In genomic region chr11:51261680-51262219, GRCm38 (mm10) we compare ENCODE assay signal across 8 mouse cellular contexts. TPM values are rescaled to one million over a fixed set of nuclear protein-coding genes. Genes with fewer than 3 reads are reported as not detected.
DNase-seq lines count a peak whose midpoint lies in the region; ATAC-seq and TF ChIP-seq lines count a peak whose summit lies in the region.

Gene Clk4 (plus strand): TSS chr11:51261730.

- H3K79me2 ChIP-seq in heart, adult 2 months (replicated peaks; ENCODE audit: control insufficient read depth, insufficient read depth, low read length), result peaks cover 3% of the 10 kb centered on the region; the same call in 1 of the 2 replicates

- TF ChIP-seq POLR2A in heart, adult 2 months (IDR thresholded peaks at IDR 0.05; ENCODE audit: insufficient read depth, low read depth, low read length), result no peak

- ATAC-seq in forebrain, postnatal 0 days, result no peak
- no peak for ATAC-seq in hindbrain, embryonic 15.5 days (ENCODE audit: low FRiP score, low read depth)
- ATAC-seq in liver, postnatal 0 days, result no peak

- no peaks in the 10 kb centered on the region for H3K9me3 ChIP-seq in forebrain, postnatal 0 days (ENCODE audit: low read length)
- no peaks in the 10 kb centered on the region for H3K9me3 ChIP-seq in hindbrain, embryonic 15.5 days
- H3K9me3 ChIP-seq in liver, postnatal 0 days (ENCODE audit: low read length), result no peaks in the 10 kb centered on the region

- no peak for TF ChIP-seq CTCF in heart, adult 2 months (IDR thresholded peaks at IDR 0.05)
- no peak for TF ChIP-seq CTCF in forebrain, postnatal 0 days (IDR thresholded peaks at IDR 0.05; ENCODE audit: low read depth)
- TF ChIP-seq CTCF in liver, postnatal 0 days (IDR thresholded peaks at IDR 0.05; ENCODE audit: low read depth), result no peak

- H3K4me1 ChIP-seq in heart, adult 2 months (ENCODE audit: control insufficient read depth, insufficient read depth, low read length), result peaks cover 8% of the 10 kb centered on the region
- H3K4me1 ChIP-seq in forebrain, postnatal 0 days (ENCODE audit: insufficient read depth), result peaks cover 15% of the 10 kb centered on the region
- H3K4me1 ChIP-seq in hindbrain, embryonic 15.5 days (replicated peaks), result peaks cover 37% of the 10 kb centered on the region
- peaks cover 25% of the 10 kb centered on the region for H3K4me1 ChIP-seq in liver, postnatal 0 days (ENCODE audit: insufficient read depth)

- H3K9ac ChIP-seq in heart, adult 2 months (ENCODE audit: low read depth, low read length), result peak within 1 kb of the TSS; percentile 76
- peak within 1 kb of the TSS; percentile 98 for H3K9ac ChIP-seq in forebrain, postnatal 0 days
- peak within 1 kb of the TSS; percentile 63 for H3K9ac ChIP-seq in hindbrain, embryonic 15.5 days
- H3K9ac ChIP-seq in liver, postnatal 0 days (replicated peaks), result peak within 1 kb of the TSS; percentile 98

- DNase-seq in heart, adult 2 months, result no peak
- DNase-seq in heart, adult 11 months, result no peak
- DNase-seq in adrenal gland, adult 8-10 months, result no peak
- no peak for DNase-seq in forebrain, postnatal 0 days
- no peak for DNase-seq in liver, postnatal 0 days
- no peak for DNase-seq in embryo, embryonic 11 days
- no peak for DNase-seq in cerebellum, postnatal 14 days

- WGBS in heart, adult 2 months, result 76% methylated on average over 3 of the region's 3 CpGs
- 71% methylated on average over 3 of the region's 3 CpGs for WGBS in forebrain, postnatal 0 days
- 66% methylated on average over 3 of the region's 3 CpGs for WGBS in hindbrain, embryonic 15.5 days
- WGBS in liver, postnatal 0 days (ENCODE audit: insufficient replicate concordance), result 69% methylated on average over 3 of the region's 3 CpGs

- H3K27ac ChIP-seq in heart, adult 2 months, result peak within 1 kb of the TSS; percentile 99
- H3K27ac ChIP-seq in forebrain, postnatal 0 days (ENCODE audit: low read depth, low read length), result peak within 1 kb of the TSS; percentile 98
- H3K27ac ChIP-seq in hindbrain, embryonic 15.5 days (replicated peaks), result peak within 1 kb of the TSS; percentile 96
- H3K27ac ChIP-seq in liver, postnatal 0 days (ENCODE audit: low read depth), result peak within 1 kb of the TSS; percentile 98

- H3K4me3 ChIP-seq in heart, adult 2 months, result peak within 1 kb of the TSS; percentile 96
- peak within 1 kb of the TSS; percentile 91 for H3K4me3 ChIP-seq in forebrain, postnatal 0 days (ENCODE audit: low read depth, low read length)
- peak within 1 kb of the TSS; percentile 60 for H3K4me3 ChIP-seq in hindbrain, embryonic 15.5 days
- peak within 1 kb of the TSS; percentile 91 for H3K4me3 ChIP-seq in liver, postnatal 0 days (ENCODE audit: low read depth, low read length)

- TF ChIP-seq EP300 in heart, adult 2 months (IDR thresholded peaks at IDR 0.05; ENCODE audit: insufficient read depth, low read depth, low read length), result no peak
- no peak for TF ChIP-seq EP300 in liver, postnatal 0 days (IDR thresholded peaks at IDR 0.05; ENCODE audit: low read depth)

- intact Hi-C loops in heart, adult 2 months (cut with DNase I), result no loop called here

- H3K27me3 ChIP-seq in heart, adult 2 months (ENCODE audit: control insufficient read depth, insufficient read depth, low read length), result no peaks in the 10 kb centered on the region
- no peaks in the 10 kb centered on the region for H3K27me3 ChIP-seq in forebrain, postnatal 0 days (ENCODE audit: insufficient read depth, low read length)
- H3K27me3 ChIP-seq in hindbrain, embryonic 15.5 days, result no peaks in the 10 kb centered on the region
- no peaks in the 10 kb centered on the region for H3K27me3 ChIP-seq in liver, postnatal 0 days (ENCODE audit: insufficient read depth, low read length)

- H3K36me3 ChIP-seq in heart, adult 2 months (ENCODE audit: control insufficient read depth, insufficient read depth, low read length), result peaks cover 15% of the 10 kb centered on the region
- no peaks in the 10 kb centered on the region for H3K36me3 ChIP-seq in forebrain, postnatal 0 days (ENCODE audit: insufficient read depth)
- H3K36me3 ChIP-seq in hindbrain, embryonic 15.5 days, result no peaks in the 10 kb centered on the region
- peaks cover 7% of the 10 kb centered on the region; the same call in 1 of the 2 replicates for H3K36me3 ChIP-seq in liver, postnatal 0 days (replicated peaks; ENCODE audit: insufficient read depth, low read length)

- H3K4me2 ChIP-seq in forebrain, postnatal 0 days (ENCODE audit: low read depth), result peak within 1 kb of the TSS; percentile 93
- peak within 1 kb of the TSS; percentile 77 for H3K4me2 ChIP-seq in hindbrain, embryonic 15.5 days
- H3K4me2 ChIP-seq in liver, postnatal 0 days (ENCODE audit: low read depth, low read length), result peak within 1 kb of the TSS; percentile 97

RNA-seq across cellular contexts. Expression of gene Clk4, which starts in this region (rescaled TPM):
- 10 to 100 TPM; 32.5 to 41.9 TPM for total RNA-seq in heart, adult 2 months (2021)
- polyA plus RNA-seq in heart, adult 2 months (2012; rRNA removed), result 26.2 and 42.8 TPM in 2 replicates
- 100 to 1,000 TPM in 2 of 4 experiments, 10 to 100 TPM in 2; 68.4 to 151 (median 112) TPM for total RNA-seq in adrenal gland, adult 8-10 months (2022)
- 94.9 and 116 TPM in 2 replicates for total RNA-seq in forebrain, postnatal 0 days (2014; rRNA removed)
- 105 and 114 TPM in 2 replicates for polyA plus RNA-seq in forebrain, postnatal 0 days (2015; fragmentation: Nextera tagmentation; extraction: Ambion mirVana)
- polyA plus RNA-seq in hindbrain, embryonic 15.5 days (2015; fragmentation: Nextera tagmentation; extraction: Ambion mirVana), result 117 and 125 TPM in 2 replicates
- 41.0 and 45.8 TPM in 2 replicates for polyA plus RNA-seq in liver, postnatal 0 days (2015; fragmentation: Nextera tagmentation; extraction: Ambion mirVana)
